Mouse (Mus musculus) G1E (cell line): ENCODE results near the gene Ptpn20.

ENCODE experiments used
- CTCF ChIP-seq: IDR thresholded peaks from 2 replicates; pipeline ENCODE4 v1.5.1; 2012; ENCODE audit warnings: low read depth, low read length, inconsistent platforms, mixed read lengths
- GATA1 ChIP-seq: IDR thresholded peaks from 2 replicates; pipeline ENCODE4 v1.6.1; 2012; ENCODE audit warnings: borderline replicate concordance, low read length, inconsistent platforms, mixed read lengths
- GATA2 ChIP-seq: IDR thresholded peaks from 2 replicates; pipeline ENCODE4 v1.6.1; 2012; ENCODE audit warnings: low read depth, low read length, inconsistent platforms, borderline replicate concordance
- POLR2AphosphoS5 ChIP-seq: IDR thresholded peaks from 2 replicates; pipeline ENCODE4 v1.6.1; 2012; ENCODE audit warnings: low read depth, low read length, inconsistent platforms; ENCODE audit not compliant: insufficient replicate concordance
- TAL1 ChIP-seq: conservative IDR thresholded peaks from 2 replicates; pipeline ENCODE4 v1.6.1; 2012; ENCODE audit warnings: low read depth, low read length, inconsistent platforms, mixed read lengths

- TF ChIP-seq CTCF, result no peak
- no peak for TF ChIP-seq GATA1
- no peak for TF ChIP-seq POLR2AphosphoS5
- no peak for TF ChIP-seq TAL1
- TF ChIP-seq GATA2, result no peak
These were observed 39.2 kb upstream of the Ptpn20 start for GRCm38 (mm10) chr14:33549856-33550255.
